Mouse (Mus musculus): ENCODE results near the gene Tcerg1l.

Gene Tcerg1l

DNA sequence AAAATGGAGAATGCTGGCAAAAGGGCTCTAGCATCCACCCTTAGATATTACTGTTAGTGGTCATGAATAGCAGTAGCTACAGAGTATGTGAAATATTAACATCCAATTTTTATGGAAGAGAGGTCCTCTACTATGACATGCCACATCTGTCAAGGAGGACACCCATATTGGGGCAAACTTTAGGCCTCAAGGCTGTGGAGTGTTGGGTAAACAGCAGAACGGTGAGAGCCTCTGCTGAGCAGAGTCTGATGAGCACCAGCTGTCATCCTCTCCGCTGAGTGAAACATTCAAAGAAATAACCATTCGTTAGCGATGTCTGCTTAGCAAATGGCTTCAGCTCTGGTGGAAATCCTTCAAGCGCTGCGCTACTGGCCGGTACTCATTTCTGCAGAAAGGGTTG, 30.0 kb downstream of the Tcerg1l start:
- no peak for ATAC-seq (ENCODE audit: insufficient number of reproducible peaks, low FRiP score, low TSS enrichment)

DNA sequence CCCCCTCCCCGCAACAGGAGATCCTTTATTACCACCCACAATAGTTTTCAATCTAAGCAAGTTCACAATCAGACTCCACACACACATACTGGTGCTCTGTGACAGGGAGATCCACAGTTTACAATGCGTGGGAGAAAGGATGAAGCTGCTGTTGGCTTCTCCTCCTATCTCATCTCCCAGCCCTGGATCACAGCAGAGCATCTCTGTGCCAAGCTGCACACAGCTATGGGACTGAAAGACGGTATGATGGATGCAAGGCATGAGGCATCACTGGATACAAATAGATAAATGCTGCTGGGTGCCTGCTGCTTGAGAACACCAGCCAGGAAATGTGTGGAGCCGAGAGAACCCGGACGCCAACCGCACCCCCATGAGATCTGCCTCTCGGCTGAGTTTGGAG, 32.0 kb downstream of the Tcerg1l start:
- no peak for ATAC-seq (ENCODE audit: insufficient number of reproducible peaks, low FRiP score, low TSS enrichment)

DNA sequence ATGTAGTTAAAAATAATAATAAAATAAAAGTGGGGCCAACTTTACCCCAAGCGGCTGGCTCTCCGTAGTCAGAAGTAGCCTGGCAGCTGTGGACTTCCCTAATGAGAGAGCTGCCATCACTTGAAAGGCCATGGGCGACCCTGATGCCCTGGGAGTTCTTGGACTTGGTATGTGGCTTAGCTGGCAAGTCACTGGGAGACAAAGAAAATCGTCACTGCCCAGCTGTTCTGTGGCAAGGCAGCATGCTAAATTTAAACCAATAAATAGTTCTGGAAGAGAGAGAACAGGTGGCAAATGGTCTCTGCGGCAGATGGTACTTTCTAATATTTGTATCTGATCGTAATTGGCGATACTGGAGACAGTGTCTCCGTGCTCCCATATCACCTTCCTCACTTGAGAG, 40.1 kb downstream of the Tcerg1l start:
- ATAC-seq (ENCODE audit: insufficient number of reproducible peaks, low FRiP score, low TSS enrichment), result no peak

DNA sequence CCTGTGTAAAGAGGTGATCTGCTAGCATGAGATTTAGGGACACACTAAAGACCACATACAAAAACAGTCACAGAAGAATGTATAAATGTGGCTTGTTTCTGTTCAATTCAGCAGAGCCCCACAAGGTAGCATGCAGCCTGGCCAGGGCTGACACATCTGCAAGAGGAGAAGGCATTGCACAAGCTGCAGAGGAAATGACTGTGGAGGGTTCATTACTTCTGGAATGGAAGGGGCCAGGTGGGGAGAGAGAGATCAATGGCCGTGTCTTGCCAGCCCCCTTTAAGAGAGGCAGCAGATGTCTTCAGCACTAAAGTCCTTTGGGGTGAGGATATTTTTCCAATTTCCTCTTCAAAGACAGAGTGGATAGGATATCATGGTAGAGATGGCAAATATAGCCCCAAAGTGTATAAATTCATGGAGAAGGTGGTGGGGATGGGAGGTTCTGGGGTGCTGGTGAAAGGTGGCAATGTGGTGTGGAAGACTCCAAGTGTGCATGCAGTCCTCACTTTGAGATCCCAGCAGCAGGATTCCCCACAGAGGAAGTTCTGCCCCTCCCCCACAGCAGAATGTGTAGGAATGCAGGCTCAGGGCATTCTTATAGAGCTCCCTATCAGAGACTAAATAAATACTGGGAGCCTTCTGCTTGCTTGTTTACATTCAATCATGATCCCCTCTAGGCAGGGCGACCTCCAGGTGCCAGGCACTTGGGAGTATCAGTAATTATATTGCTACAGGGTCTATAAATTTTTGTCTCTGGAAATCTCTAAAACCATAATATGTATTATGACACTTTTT, 40.7 kb downstream of the Tcerg1l start:
- no peak for ATAC-seq (ENCODE audit: insufficient number of reproducible peaks, low FRiP score, low TSS enrichment)

DNA sequence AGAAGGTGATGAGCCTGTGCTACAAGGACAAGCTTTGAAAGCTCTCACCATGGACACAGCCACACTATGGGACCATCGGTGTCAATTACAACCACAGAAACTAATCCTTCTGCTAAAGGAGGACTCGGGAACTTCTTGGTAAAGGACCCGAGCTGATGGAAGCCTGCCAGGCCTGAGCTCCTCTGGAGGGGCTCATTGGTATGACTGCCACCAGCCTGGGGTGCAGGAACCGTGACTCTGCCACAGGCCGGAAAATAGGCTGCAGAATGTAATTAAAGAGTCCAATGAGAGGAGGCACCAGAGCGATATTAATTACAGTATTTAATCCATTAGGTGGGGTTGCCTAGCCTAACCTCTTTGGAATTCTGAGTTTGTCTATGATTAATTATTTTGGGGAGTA, 52.1 kb downstream of the Tcerg1l start:
- no peak for ATAC-seq (ENCODE audit: insufficient number of reproducible peaks, low FRiP score, low TSS enrichment)

DNA sequence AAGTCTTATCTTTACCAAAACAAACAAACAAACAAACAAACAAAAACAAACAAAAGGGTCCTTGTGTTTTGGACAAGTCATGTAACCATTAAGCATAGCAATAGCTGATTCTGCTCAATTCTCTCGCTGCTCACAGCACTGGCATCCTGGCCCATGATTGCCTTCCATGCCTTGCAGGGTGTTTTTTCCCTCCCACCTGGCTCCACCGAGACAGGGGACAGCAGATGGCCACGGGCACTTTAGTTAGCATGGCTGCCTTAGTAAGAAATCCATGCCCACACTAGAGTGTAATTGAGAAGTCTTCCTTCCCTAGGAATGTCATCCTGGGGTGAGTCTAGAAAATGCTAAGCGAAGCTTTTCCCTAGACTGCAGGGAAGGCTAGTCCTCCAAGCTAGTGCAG, 59.1 kb downstream of the Tcerg1l start:
- no peak for ATAC-seq (ENCODE audit: insufficient number of reproducible peaks, low FRiP score, low TSS enrichment)

DNA sequence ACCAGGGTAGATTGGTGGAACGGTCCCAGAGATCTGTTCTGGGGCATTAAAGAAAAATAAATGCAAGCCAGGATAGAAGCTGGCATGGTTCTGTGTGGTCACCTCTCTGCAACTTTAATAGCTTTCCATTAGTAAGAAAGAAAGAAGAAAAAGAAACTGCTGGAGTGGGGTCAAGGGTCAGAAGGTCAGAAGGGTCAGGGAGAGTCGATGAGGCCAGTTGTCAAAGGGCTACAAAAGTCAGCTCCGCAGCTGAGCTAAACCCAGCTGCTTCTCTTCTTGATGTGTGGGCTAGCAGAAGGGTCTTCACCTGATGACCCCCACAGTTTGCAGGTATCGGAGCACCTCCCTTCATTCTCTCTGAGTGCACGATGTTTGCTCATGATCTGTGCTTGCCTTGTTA, 59.6 kb downstream of the Tcerg1l start:
- ATAC-seq (ENCODE audit: insufficient number of reproducible peaks, low FRiP score, low TSS enrichment), result no peak

DNA sequence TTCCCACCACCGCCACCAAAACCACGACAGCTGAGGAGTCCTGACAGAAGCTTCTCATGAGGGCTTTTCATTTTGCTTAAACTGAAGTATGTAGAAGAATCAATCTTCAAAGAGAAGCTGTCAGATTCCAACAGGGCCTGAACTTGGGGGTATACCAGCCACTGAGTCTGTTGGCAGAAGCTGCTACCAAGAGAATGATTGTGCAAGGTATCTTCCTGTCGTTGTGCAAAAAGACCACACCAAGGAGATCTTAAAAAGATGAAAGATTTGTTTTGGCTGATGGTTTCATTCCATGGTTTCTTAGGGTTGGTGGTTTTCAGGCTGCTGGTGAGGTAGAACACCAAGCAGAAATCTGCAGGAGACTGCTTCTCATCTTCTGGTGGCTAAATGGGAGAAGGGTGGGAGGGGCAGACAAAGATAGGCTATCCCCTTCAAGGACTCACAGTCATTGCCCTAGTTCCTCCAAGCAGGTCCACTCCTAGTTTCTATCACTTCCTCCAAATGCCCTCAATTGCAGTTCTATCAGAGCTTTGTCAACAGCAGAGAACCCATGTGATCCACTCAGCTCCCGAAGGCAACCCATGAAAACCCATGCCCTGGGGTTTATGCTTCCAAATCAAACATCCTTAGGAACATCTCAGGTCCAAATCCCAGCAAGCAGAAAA, 64.9 kb downstream of the Tcerg1l start:
- ATAC-seq (ENCODE audit: insufficient number of reproducible peaks, low FRiP score, low TSS enrichment), result no peak

DNA sequence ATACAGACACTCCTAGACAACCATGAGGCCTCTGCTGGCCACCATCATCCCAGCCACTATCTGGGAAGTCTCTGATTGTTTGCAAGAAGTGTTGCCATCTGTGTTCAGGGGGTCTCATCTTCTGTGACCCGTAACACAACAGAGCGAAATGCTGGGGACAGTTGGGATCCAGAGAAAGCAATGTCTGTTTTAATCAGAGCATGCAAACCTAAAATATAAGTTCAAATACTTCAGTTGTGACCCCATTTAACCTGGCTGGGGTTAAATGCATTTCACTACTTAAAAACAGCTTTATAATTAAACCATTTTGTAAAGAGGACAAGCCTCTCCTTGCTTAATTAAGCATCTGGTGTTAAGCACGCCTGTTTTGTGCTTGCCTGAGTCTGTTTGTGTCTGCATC, 66.3 kb downstream of the Tcerg1l start:
- no peak for ATAC-seq (ENCODE audit: insufficient number of reproducible peaks, low FRiP score, low TSS enrichment)

DNA sequence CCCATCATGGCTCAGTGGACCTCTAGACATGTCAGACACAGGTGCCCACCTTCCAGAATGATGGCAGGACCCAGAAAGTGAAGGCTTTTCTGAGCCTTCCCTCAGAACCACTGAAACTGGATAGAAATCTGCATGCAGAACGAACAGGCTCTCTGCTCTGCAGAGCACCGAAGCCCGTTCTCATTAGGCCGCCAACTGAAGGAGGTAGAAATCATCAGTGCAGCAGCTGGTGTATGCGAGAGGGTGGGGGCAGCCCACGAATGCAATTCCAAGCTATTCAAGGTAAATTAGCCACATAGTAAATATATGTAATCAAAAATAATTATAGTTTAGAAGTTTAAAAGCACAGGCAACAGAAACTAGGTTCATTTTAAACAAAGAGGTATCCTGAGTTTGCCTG, 68.9 kb downstream of the Tcerg1l start:
- ATAC-seq (ENCODE audit: insufficient number of reproducible peaks, low FRiP score, low TSS enrichment), result no peak

DNA sequence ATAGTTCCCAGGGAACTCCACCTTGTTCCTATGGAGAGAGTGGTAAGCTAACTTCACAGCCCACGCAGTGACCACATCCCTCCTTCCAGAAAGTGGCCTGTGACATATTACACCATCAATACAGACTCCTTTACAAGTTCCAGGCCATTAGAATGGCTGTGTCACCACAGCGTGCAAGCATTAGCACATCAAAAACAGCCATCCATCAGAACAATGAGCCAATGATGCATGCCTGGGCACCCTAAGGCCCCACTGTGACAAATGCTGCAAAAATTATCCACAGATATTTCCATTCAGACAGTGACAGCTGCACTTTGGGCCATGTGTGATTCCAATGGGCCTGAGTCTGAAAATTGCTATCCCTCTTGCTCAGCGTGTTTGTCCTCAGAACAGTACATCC, 70.8 kb downstream of the Tcerg1l start:
- no peak for ATAC-seq (ENCODE audit: insufficient number of reproducible peaks, low FRiP score, low TSS enrichment)

DNA sequence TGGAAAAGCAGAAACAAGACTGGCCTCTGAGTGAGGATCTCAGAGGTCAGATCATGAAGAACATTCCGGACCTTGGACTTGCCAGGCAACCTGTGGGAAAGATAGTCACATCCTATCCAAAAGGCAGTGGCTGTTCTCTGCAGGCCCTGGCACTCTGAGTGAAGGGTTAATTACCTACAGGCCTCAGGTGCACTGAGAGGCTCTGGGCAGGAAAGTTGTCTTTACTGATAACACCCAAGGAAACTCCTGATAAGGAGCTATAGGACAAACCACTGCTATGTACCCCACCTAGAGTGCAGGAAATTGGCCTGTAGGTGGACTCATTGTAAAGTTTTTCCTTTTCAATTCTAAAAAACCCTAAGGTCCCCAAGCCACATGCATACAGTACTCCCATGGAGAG, 83.8 kb downstream of the Tcerg1l start:
- no peak for ATAC-seq (ENCODE audit: insufficient number of reproducible peaks, low FRiP score, low TSS enrichment)

DNA sequence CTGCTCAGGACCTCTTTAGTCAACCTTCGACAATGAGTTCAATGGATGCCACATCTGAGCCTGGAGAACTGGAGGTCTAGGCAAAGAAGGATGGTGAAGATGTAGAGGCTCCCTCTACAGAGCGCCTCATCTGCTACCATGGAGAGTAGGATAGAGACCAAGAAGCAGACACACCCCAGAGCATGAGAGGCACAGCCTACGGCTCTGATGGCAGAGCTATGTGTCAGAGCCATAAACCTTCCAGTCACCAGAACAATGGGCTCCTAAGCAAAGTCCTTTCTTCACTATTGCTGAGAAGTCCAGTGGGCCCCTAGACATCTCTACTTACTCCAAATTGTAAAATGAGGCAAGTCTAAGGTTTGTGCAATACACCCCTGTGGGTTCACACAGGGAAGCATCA, 91.4 kb downstream of the Tcerg1l start:
- ATAC-seq (ENCODE audit: insufficient number of reproducible peaks, low FRiP score, low TSS enrichment), result no peak

DNA sequence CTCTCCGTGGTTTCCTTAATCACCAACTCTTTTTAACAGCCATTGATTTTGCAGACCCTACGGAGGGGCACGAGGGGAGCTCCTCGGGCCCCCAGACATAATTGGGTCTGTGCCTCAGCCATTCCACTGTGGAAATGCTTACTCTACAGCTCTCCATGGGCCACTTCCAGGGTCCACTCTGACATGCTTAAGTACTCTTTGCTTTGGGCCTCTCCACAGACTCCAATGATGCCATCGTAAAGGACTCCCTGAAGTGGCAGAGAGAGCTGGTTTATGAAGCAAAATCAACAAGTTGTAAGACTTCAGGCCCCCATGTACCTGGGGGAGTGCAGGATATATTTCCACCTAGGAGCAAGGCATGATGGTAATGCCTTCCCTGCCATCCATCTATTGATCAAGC, 112.7 kb downstream of the Tcerg1l start:
- no peak for ATAC-seq (ENCODE audit: insufficient number of reproducible peaks, low FRiP score, low TSS enrichment)

DNA sequence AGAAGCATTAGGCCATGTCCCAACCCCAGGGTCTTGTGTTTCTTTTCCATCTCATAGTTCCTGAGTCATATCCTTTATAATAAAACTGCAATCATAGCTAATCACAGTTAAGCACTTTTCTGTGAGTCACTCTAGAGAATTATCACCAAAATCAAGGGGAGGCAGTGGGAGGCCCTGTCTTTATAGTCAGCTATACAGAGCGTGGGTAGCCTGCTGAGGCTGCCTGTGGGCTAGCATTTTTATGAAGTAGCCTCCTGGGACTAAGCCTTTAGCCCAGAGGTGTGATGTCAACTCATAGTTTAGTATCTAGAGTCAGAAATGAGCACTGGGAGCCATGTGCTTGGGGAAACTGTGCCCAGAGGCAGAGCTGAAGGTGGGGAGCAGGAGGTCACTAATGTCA, 122.3 kb downstream of the Tcerg1l start:
- no peak for ATAC-seq (ENCODE audit: insufficient number of reproducible peaks, low FRiP score, low TSS enrichment)

DNA sequence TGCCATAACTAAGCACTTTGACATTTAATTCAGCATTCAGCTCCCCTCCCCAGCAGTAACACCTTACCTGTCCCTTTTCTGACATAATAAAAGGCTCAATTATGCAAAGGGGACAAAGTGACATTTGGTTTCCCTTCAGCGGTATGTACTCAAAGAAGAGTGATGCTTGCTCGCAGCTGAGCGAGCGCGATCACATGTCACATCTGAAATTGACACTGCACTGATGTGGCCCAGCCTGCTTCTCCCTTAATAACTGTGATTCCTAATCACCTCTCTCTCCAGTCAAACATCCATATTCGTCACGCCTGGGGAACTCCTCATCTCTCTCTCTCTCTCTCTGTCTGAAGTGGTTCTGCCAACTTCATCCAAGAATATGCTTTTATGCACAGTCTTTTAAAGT, 126.2 kb downstream of the Tcerg1l start:
- no peak for ATAC-seq (ENCODE audit: insufficient number of reproducible peaks, low FRiP score, low TSS enrichment)

DNA sequence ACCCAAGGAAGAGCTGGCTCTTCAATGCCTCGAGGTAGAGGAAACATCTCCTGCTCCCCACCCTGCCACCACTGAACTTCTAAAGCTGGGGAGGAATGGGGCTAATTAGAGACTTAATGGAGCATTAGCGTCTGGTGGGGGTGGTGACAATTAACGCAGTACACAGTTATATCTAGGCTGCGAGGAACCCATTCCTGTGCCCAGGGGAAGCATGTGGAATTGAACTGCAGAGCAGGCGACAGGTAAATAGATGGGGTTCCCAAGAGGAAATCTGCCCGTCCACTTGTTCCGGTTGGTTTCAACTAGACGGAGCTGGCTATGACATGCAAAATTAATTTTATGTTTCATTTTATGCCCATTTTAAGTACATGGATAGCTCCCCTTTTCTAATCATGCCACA, 128.1 kb downstream of the Tcerg1l start:
- no peak for ATAC-seq (ENCODE audit: insufficient number of reproducible peaks, low FRiP score, low TSS enrichment)

DNA sequence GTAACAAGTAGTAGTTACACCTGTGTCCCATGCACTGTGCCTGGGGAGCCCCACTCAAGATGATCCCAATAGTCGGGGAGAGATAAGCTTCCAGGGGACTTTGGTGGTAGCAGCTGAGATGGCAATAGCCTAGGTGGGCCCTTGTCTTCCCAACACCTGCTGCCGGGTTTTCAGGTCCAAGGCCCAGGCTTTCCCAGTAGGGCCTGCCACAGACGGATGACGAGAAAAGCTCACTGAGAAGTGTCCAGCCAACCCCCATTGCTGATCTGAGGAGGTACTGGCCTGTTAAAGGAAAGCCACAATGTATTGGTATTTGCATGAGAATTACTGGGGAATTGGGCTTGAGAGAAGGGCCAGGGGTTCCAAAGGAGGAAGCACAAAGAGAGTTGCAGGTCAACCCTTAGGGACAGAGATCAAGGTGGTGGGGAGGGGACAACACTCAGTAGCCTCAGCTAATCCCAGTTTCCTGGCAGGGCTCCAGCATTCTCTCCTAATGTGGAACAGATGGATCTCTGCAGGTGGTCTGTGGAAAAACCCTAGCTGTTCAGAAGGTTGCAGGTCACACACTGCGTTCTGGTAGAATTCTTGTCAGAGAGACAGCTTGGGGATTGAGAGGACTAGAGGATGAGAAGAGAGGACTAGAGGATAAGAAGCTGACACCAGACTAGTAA, 129.4 kb downstream of the Tcerg1l start:
- peak; percentile 66 for ATAC-seq (ENCODE audit: insufficient number of reproducible peaks, low FRiP score, low TSS enrichment)

DNA sequence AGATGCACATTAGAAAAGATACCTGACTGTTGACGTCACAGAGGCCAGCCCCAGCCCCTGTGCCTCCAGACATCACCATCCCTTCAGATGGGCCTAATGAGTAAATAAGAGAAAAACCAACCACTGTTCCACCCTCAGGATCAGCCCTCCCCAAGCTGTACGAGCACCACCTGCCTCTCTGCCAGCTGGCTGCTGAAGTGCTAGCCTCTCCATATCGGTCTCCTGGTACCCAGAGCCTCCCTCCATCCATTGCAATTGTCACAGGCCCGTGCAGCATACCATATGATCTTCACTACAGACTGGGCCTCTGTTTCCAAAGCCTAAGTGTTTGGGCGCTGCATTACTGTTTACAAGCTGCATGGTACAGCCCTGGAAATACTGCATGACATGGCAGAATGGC, 148.9 kb downstream of the Tcerg1l start:
- ATAC-seq (ENCODE audit: insufficient number of reproducible peaks, low FRiP score, low TSS enrichment), result no peak

DNA sequence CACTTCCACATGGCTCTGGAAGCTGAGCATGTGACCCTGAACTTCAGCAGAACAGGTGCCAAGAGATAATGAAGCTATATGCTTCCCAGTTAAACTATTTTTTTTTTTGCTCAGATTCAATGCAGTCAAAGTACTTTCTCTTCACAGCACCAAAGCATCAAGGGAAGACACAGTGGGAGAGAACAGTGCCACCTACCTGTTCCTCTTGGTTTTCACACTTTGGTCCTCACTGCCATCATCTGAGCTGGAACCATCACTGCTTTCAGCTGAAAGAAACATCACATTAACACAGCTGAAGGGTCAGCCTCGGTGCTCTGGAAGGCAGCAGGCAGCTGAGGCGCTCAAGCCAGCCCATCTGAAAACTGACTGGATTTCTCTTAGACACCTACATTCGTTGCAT, 149.4 kb downstream of the Tcerg1l start:
- no peak for ATAC-seq (ENCODE audit: insufficient number of reproducible peaks, low FRiP score, low TSS enrichment)

DNA sequence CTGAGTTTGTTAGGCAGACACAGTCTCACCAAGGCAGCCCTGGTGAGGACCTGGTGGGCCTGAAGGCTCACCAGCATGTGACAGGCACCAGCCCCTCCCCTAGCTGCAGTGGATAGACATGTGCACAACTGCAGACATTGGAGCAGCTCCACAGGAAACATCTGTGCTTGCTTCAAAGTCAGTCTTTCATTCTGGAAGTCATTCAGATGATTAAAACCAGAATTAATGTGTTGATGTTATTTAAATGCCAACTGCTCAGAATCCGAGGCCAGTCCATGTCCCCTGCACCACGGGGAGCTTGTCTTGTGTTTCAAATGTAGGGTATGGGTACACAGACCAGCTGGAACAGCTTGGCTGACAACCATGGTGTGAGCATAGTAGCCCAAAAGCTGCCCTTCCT, 150.8 kb downstream of the Tcerg1l start:
- no peak for ATAC-seq (ENCODE audit: insufficient number of reproducible peaks, low FRiP score, low TSS enrichment)

DNA sequence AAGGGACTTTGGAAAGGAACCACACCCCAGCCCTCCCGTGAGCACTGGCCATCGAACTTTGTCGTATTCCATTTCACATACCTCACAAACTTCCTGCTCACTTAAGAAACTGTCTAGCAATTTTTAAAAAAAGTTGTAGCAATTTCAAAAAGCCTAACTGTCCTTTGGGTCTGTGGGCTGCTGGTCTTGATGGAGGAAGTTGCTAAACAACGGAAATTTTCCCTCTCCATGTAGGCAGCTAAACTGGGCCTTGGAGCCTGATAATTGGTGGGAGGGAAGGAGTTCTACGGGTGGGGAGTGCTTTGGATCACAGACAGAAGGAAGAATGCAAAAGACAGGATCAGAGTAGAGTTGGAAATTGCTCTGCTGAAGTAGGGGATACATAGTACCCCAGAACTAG, 155.3 kb downstream of the Tcerg1l start:
- ATAC-seq (ENCODE audit: insufficient number of reproducible peaks, low FRiP score, low TSS enrichment), result no peak

All from cerebellum, adult (tissue).